Mouse (Mus musculus): ENCODE data around the gene Syn3.

DNA sequence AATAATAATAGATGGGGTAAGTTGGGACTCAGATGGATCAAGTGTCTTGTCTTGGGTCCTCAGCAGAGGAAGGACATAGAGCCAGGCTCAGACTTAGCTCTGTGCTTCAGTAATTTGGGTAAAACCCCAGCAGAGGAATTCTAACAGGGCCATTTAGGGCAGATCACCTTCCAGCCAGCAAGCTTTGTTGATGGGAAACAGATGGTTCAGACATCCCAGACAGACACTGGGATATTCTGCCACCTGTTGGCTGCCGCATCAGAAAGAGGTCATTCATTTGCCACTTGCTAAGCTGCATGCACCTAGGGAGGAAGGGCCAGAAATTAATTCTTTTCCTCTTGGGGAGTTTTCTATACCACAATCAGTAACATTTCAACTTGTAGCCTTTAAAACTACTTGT, 176.7 kb downstream of the Syn3 start:
- TF ChIP-seq CTCF (IDR thresholded peaks at IDR 0.05; ENCODE audit: borderline replicate concordance, insufficient read depth, low read depth, low read length) (no peak), POLR2A (IDR thresholded peaks at IDR 0.05; ENCODE audit: borderline replicate concordance, insufficient read depth, low read length) (no peak)
